Mouse (Mus musculus): Measurements from ENCODE around the gene Ints14. TPM values are rescaled to one million over a fixed set of nuclear protein-coding genes. Genes with fewer than 3 reads are reported as not detected.
"Not testable (repeated sequence)": the region's sequence is repeated elsewhere in the genome, so short reads cannot be mapped to it uniquely, and the experiment has no call there.

The Ints14 gene
- polyA plus RNA-seq, 1 experiment from 2014 or later: 54.9 TPM

- Histone ChIP-seq H3K36me3 (peaks cover 1% of the 10 kb centered on the region), H3K4me3 (no peak overlapping the region), H3K9ac (no peak overlapping the region), H3K9me3 (no peaks in the 10 kb centered on the region), H3K4me2 (replicated peaks) (no peak overlapping the region), H3K4me1 (peaks cover 8% of the 10 kb centered on the region), H3K27ac (no peak overlapping the region), H3K27me3 (peaks cover 23% of the 10 kb centered on the region)
- 85% methylated on average over 3 of the region's 3 CpGs for WGBS
- ATAC-seq (ENCODE audit: low FRiP score, low read depth): no peak
Measured at GRCm38 (mm10) chr9:64957276-64957675, 3.4 kb upstream of the Ints14 start.

- peaks cover 8% of the 10 kb centered on the region for H3K4me1 ChIP-seq
- peaks cover 33% of the 10 kb centered on the region for H3K36me3 ChIP-seq
- no peaks in the 10 kb centered on the region for H3K27me3 ChIP-seq
- H3K27ac ChIP-seq: peak overlapping the region; percentile 90
- peak overlapping the region; percentile 94 for H3K9ac ChIP-seq
- H3K4me2 ChIP-seq (replicated peaks): peak overlapping the region; percentile 81
- under 1% methylated on average over 17 of the region's 17 CpGs for WGBS
- no peaks in the 10 kb centered on the region for H3K9me3 ChIP-seq
- H3K4me3 ChIP-seq: peak overlapping the region; percentile 83
- peak; percentile 78 for ATAC-seq (ENCODE audit: low FRiP score, low read depth)
Measured at GRCm38 (mm10) chr9:64960978-64961320, 244 bp downstream of the Ints14 start.

- H3K4me3 ChIP-seq: no peak overlapping the region
- H3K36me3 ChIP-seq: peaks cover 99% of the 10 kb centered on the region
- ATAC-seq (ENCODE audit: low FRiP score, low read depth): no peak
- no peaks in the 10 kb centered on the region for H3K4me1 ChIP-seq
- 87% methylated on average over 3 of the region's 3 CpGs for WGBS
- H3K27ac ChIP-seq: no peak overlapping the region
- no peaks in the 10 kb centered on the region for H3K27me3 ChIP-seq
- no peak overlapping the region for H3K4me2 ChIP-seq (replicated peaks)
- H3K9ac ChIP-seq: no peak overlapping the region
- no peaks in the 10 kb centered on the region for H3K9me3 ChIP-seq
Measured at GRCm38 (mm10) chr9:64980548-64980947, 19.8 kb downstream of the Ints14 start.

- no peak for ATAC-seq (ENCODE audit: low FRiP score, low read depth)
Measured at GRCm38 (mm10) chr9:64981904-64982303, 21.2 kb downstream of the Ints14 start.

GRCm38 (mm10) chr9:64985037-64985794 is 24.5 kb downstream of the Ints14 start:
- Histone ChIP-seq H3K36me3 (peaks cover 93% of the 10 kb centered on the region), H3K9me3 (no peaks in the 10 kb centered on the region), H3K4me2 (replicated peaks) (no peak overlapping the region), H3K4me3 (no peak overlapping the region), H3K27ac (no peak overlapping the region), H3K9ac (no peak overlapping the region), H3K4me1 (no peaks in the 10 kb centered on the region), H3K27me3 (no peaks in the 10 kb centered on the region)
- WGBS: 80% methylated on average over 8 of the region's 8 CpGs
- no peak for ATAC-seq (ENCODE audit: low FRiP score, low read depth)

More at GRCm38 (mm10) chr9:64981904-64982303, 21.2 kb downstream of the Ints14 start:
- H3K36me3 ChIP-seq: peaks cover 98% of the 10 kb centered on the region
- no peak overlapping the region for H3K9ac ChIP-seq
- H3K9me3 ChIP-seq: no peaks in the 10 kb centered on the region
- no peak overlapping the region for H3K4me2 ChIP-seq (replicated peaks)
- H3K4me1 ChIP-seq: no peaks in the 10 kb centered on the region
- whole genome bisulfite sequencing: 75% methylated on average over 1 of the region's 1 CpGs
- no peaks in the 10 kb centered on the region for H3K27me3 ChIP-seq
- no peak overlapping the region for H3K27ac ChIP-seq
- H3K4me3 ChIP-seq: no peak overlapping the region

GRCm38 (mm10) chr9:64985807-64986206 is 25.1 kb downstream of the Ints14 start:
- Histone ChIP-seq H3K27me3 (no peaks in the 10 kb centered on the region), H3K36me3 (peaks cover 93% of the 10 kb centered on the region), H3K4me3 (no peak overlapping the region), H3K27ac (no peak overlapping the region), H3K4me2 (replicated peaks) (no peak overlapping the region), H3K9ac (no peak overlapping the region), H3K4me1 (no peaks in the 10 kb centered on the region), H3K9me3 (no peaks in the 10 kb centered on the region)
- WGBS: 86% methylated on average over 9 of the region's 9 CpGs
- no peak for ATAC-seq (ENCODE audit: low FRiP score, low read depth)

- peaks cover 91% of the 10 kb centered on the region for H3K36me3 ChIP-seq
- H3K27ac ChIP-seq: no peak overlapping the region
- H3K4me3 ChIP-seq: no peak overlapping the region
- WGBS: 92% methylated on average over 2 of the region's 2 CpGs
- no peaks in the 10 kb centered on the region for H3K27me3 ChIP-seq
- no peaks in the 10 kb centered on the region for H3K4me1 ChIP-seq
- H3K9me3 ChIP-seq: no peaks in the 10 kb centered on the region
- H3K4me2 ChIP-seq (replicated peaks): no peak overlapping the region
- no peak overlapping the region for H3K9ac ChIP-seq
- ATAC-seq (ENCODE audit: low FRiP score, low read depth): no peak
Measured at GRCm38 (mm10) chr9:64987651-64988050, 26.9 kb downstream of the Ints14 start.

- H3K36me3 ChIP-seq: peaks cover 86% of the 10 kb centered on the region
- no peaks in the 10 kb centered on the region for H3K4me1 ChIP-seq
- no peak overlapping the region for H3K27ac ChIP-seq
- H3K9me3 ChIP-seq: no peaks in the 10 kb centered on the region
- no peak overlapping the region for H3K4me2 ChIP-seq (replicated peaks)
- H3K27me3 ChIP-seq: no peaks in the 10 kb centered on the region
- no peak for ATAC-seq (ENCODE audit: low FRiP score, low read depth)
- 87% methylated on average over 6 of the region's 6 CpGs for WGBS
- no peak overlapping the region for H3K9ac ChIP-seq
- H3K4me3 ChIP-seq: no peak overlapping the region
Measured at GRCm38 (mm10) chr9:64988443-64988842, 27.7 kb downstream of the Ints14 start.

- Histone ChIP-seq H3K9me3 (no peaks in the 10 kb centered on the region), H3K9ac (no peak overlapping the region), H3K4me3 (no peak overlapping the region), H3K27ac (no peak overlapping the region), H3K4me1 (no peaks in the 10 kb centered on the region), H3K27me3 (no peaks in the 10 kb centered on the region), H3K4me2 (replicated peaks) (no peak overlapping the region), H3K36me3 (peaks cover 82% of the 10 kb centered on the region)
- 90% methylated on average over 7 of the region's 7 CpGs for WGBS
- no peak for ATAC-seq (ENCODE audit: low FRiP score, low read depth)
Measured at GRCm38 (mm10) chr9:64990291-64990690, 29.6 kb downstream of the Ints14 start.

- peaks cover 77% of the 10 kb centered on the region for H3K36me3 ChIP-seq
- not testable (repeated sequence) for H3K27ac ChIP-seq; H3K9me3 ChIP-seq; ATAC-seq (ENCODE audit: low FRiP score, low read depth); H3K4me2 ChIP-seq (replicated peaks); H3K9ac ChIP-seq; H3K27me3 ChIP-seq; H3K4me1 ChIP-seq; H3K4me3 ChIP-seq
- 88% methylated on average over 1 of the region's 1 CpGs for WGBS
Measured at GRCm38 (mm10) chr9:64995464-64995863, 34.8 kb downstream of the Ints14 start.

- Histone ChIP-seq H3K9ac (no peak overlapping the region), H3K27me3 (no peaks in the 10 kb centered on the region), H3K4me2 (replicated peaks) (no peak overlapping the region), H3K36me3 (peaks cover 77% of the 10 kb centered on the region), H3K27ac (no peak overlapping the region), H3K4me1 (no peaks in the 10 kb centered on the region), H3K4me3 (no peak overlapping the region), H3K9me3 (no peaks in the 10 kb centered on the region)
- WGBS: 77% methylated on average over 4 of the region's 4 CpGs
- no peak for ATAC-seq (ENCODE audit: low FRiP score, low read depth)
Measured at GRCm38 (mm10) chr9:65001481-65001880, 40.8 kb downstream of the Ints14 start.

GRCm38 (mm10) chr9:65005737-65006136 is 45.0 kb downstream of the Ints14 start:
- no peak overlapping the region for H3K4me2 ChIP-seq (replicated peaks)
- no peak overlapping the region for H3K4me3 ChIP-seq
- H3K27ac ChIP-seq: no peak overlapping the region
- no peaks in the 10 kb centered on the region for H3K4me1 ChIP-seq
- H3K36me3 ChIP-seq: peaks cover 76% of the 10 kb centered on the region
- H3K9ac ChIP-seq: no peak overlapping the region
- no peaks in the 10 kb centered on the region for H3K9me3 ChIP-seq
- ATAC-seq (ENCODE audit: low FRiP score, low read depth): no peak
- WGBS: 91% methylated on average over 8 of the region's 8 CpGs
- no peaks in the 10 kb centered on the region for H3K27me3 ChIP-seq

GRCm38 (mm10) chr9:65010632-65011031 is 49.9 kb downstream of the Ints14 start:
- Histone ChIP-seq H3K27ac (no peak overlapping the region), H3K4me3 (no peak overlapping the region), H3K27me3 (no peaks in the 10 kb centered on the region), H3K9ac (no peak overlapping the region), H3K36me3 (peaks cover 40% of the 10 kb centered on the region), H3K4me2 (replicated peaks) (no peak overlapping the region), H3K4me1 (no peaks in the 10 kb centered on the region), H3K9me3 (no peaks in the 10 kb centered on the region)
- 84% methylated on average over 8 of the region's 8 CpGs for WGBS
- ATAC-seq (ENCODE audit: low FRiP score, low read depth): no peak
